In genomic region chr8:110522985-110523384, GRCm38 (mm10) we compare ENCODE assay signal across 25 mouse cellular contexts.
DNase-seq lines count a peak whose midpoint lies in the region; ATAC-seq and TF ChIP-seq lines count a peak whose summit lies in the region.
"Had no signal": no experiment of that assay in that cellular context is flagged by ENCODE, and none has a peak within 500 bp of the region (broad histone marks: within the 10 kb centered on the region; RNA-seq: fewer than 3 reads in every experiment).

No protein-coding gene starts in this region.

- H3K4me1 ChIP-seq in embryonic facial prominence, embryonic 15.5 days, result no peaks in the 10 kb centered on the region
- peaks cover 9% of the 10 kb centered on the region; the same call in 1 of the 2 replicates for H3K4me1 ChIP-seq in embryonic facial prominence, embryonic 10.5 days
- peaks cover 69% of the 10 kb centered on the region for H3K4me1 ChIP-seq in E14TG2a.4 (replicated peaks; ENCODE audit: low read depth, low read length)
- H3K4me1 ChIP-seq in ES-E14 (ENCODE audit: control insufficient read depth in 2 of 2, insufficient read depth in 2 of 2, low read length in 2 of 2, poor library complexity in 1 of 2), result peaks cover 12 to 13% of the 10 kb centered on the region in 2 experiments
- H3K4me1 ChIP-seq: forebrain, embryonic 15.5 days; hindbrain, embryonic 12.5 days; hindbrain, embryonic 15.5 days had no signal

- TF ChIP-seq CTCF in E14TG2a.4 (conservative IDR thresholded peaks at IDR 0.05; ENCODE audit: low read length), result no peak

- WGBS in embryonic facial prominence, embryonic 15.5 days, result 67% methylated on average over 15 of the region's 15 CpGs
- WGBS in embryonic facial prominence, embryonic 10.5 days, result 70% methylated on average over 15 of the region's 15 CpGs

- peak; percentile 19; the same call in 1 of the 2 replicates for ATAC-seq in embryonic facial prominence, embryonic 15.5 days (ENCODE audit: insufficient number of reproducible peaks, low FRiP score, low TSS enrichment, low read depth)
- ATAC-seq: forebrain, embryonic 15.5 days; intestine, postnatal 0 days; Patski had no signal

- no peak for DNase-seq in embryonic facial prominence, embryonic 10.5 days (ENCODE audit: low spot score)
- DNase-seq in ES-E14 (ENCODE audit: low read depth, low spot score) (peak; percentile 51), ZHBTc4 (ENCODE audit: low read depth, low spot score) (peak; percentile 92)
- no peak for DNase-seq in kidney, postnatal 25 days
- DNase-seq in cerebellum, adult 11 months, result no peak
- no peak for DNase-seq in adrenal gland, postnatal 36 days
- DNase-seq: adrenal gland, postnatal 10 days; cerebellum, adult 11-12 months; cerebellum, adult 8-10 months; cerebellum, postnatal 10 days; cerebellum, postnatal 36 days; embryo, embryonic 11 days; gastrocnemius, postnatal 25 days; heart, adult 2 months; heart, postnatal 14 days had no signal

- H3K27me3 ChIP-seq in embryonic facial prominence, embryonic 15.5 days, result no peaks in the 10 kb centered on the region
- H3K27me3 ChIP-seq in embryonic facial prominence, embryonic 10.5 days (replicated peaks; ENCODE audit: low read depth, poor library complexity, severe bottlenecking), result no peaks in the 10 kb centered on the region
- H3K27me3 ChIP-seq in E14TG2a.4 (ENCODE audit: insufficient read depth, low read length), result no peaks in the 10 kb centered on the region
- H3K27me3 ChIP-seq: forebrain, embryonic 15.5 days; heart, embryonic 13.5 days; hindbrain, embryonic 12.5 days; hindbrain, embryonic 15.5 days had no signal

- no peaks in the 10 kb centered on the region for H3K36me3 ChIP-seq in embryonic facial prominence, embryonic 15.5 days
- no peaks in the 10 kb centered on the region for H3K36me3 ChIP-seq in embryonic facial prominence, embryonic 10.5 days (replicated peaks)
- H3K36me3 ChIP-seq in E14TG2a.4 (ENCODE audit: insufficient read depth, low read length) (peaks cover 2% of the 10 kb centered on the region; the same call in 1 of the 2 replicates), ES-E14 (ENCODE audit: control insufficient read depth, insufficient read depth, low read length, poor library complexity, severe bottlenecking) (no peaks in the 10 kb centered on the region)
- H3K36me3 ChIP-seq: forebrain, embryonic 15.5 days; G1E; heart, embryonic 10.5 days; heart, embryonic 13.5 days; hindbrain, embryonic 12.5 days; hindbrain, embryonic 15.5 days had no signal

- H3K27ac ChIP-seq in embryonic facial prominence, embryonic 15.5 days (replicated peaks), result no peak overlapping the region
- H3K27ac ChIP-seq in embryonic facial prominence, embryonic 10.5 days (replicated peaks), result no peak overlapping the region
- peak overlapping the region; percentile 53; the same call in 1 of the 2 replicates for H3K27ac ChIP-seq in ES-E14 (ENCODE audit: insufficient read depth, low read depth, low read length, poor library complexity, severe bottlenecking)
- H3K27ac ChIP-seq: forebrain, embryonic 15.5 days; heart, adult 2 months; heart, embryonic 10.5 days; heart, embryonic 13.5 days; hindbrain, embryonic 12.5 days; hindbrain, embryonic 15.5 days had no signal

- no peak overlapping the region for H3K4me3 ChIP-seq in embryonic facial prominence, embryonic 15.5 days (replicated peaks)
- H3K4me3 ChIP-seq in embryonic facial prominence, embryonic 10.5 days, result no peak overlapping the region
- H3K4me3 ChIP-seq in E14TG2a.4 (replicated peaks; ENCODE audit: low read length), result peak overlapping the region; percentile 55
- H3K4me3 ChIP-seq in ES-E14 (ENCODE audit: insufficient read depth in 1 of 2, low read depth in 1 of 2, low read length in 2 of 2, poor library complexity in 1 of 2, severe bottlenecking in 1 of 2), result peak overlapping the region; percentile 22 to 37
- H3K4me3 ChIP-seq: forebrain, embryonic 15.5 days; heart, adult 2 months; heart, embryonic 10.5 days; heart, embryonic 13.5 days; hindbrain, embryonic 12.5 days; hindbrain, embryonic 15.5 days had no signal

- in situ Hi-C loops in ES-E14 (cut with MboI; ENCODE audit: low sequenced_read_pairs in 2 of 2, unreplicated experiment in 2 of 2), result no loop called here

- H3K9me3 ChIP-seq in embryonic facial prominence, embryonic 15.5 days (replicated peaks), result no peaks in the 10 kb centered on the region
- H3K9me3 ChIP-seq in embryonic facial prominence, embryonic 10.5 days, result no peaks in the 10 kb centered on the region
- H3K9me3 ChIP-seq in E14TG2a.4 (ENCODE audit: low read length), result no peaks in the 10 kb centered on the region
- no peaks in the 10 kb centered on the region for H3K9me3 ChIP-seq in ES-E14 (ENCODE audit: control insufficient read depth, insufficient read depth, low read depth, low read length)
- H3K9me3 ChIP-seq: forebrain, embryonic 15.5 days; heart, embryonic 10.5 days; heart, embryonic 13.5 days; hindbrain, embryonic 12.5 days; hindbrain, embryonic 15.5 days had no signal

- H3K4me2 ChIP-seq in embryonic facial prominence, embryonic 15.5 days (replicated peaks), result no peak overlapping the region
- H3K4me2 ChIP-seq: forebrain, embryonic 15.5 days; heart, embryonic 13.5 days; hindbrain, embryonic 12.5 days; hindbrain, embryonic 15.5 days had no signal

- no peak overlapping the region for H3K9ac ChIP-seq in embryonic facial prominence, embryonic 15.5 days
- H3K9ac ChIP-seq in ES-E14 (ENCODE audit: insufficient read depth, low read depth, low read length, poor library complexity, severe bottlenecking), result peak overlapping the region; percentile 44; the same call in 1 of the 2 replicates
- H3K9ac ChIP-seq: forebrain, embryonic 15.5 days; heart, embryonic 13.5 days; hindbrain, embryonic 12.5 days; hindbrain, embryonic 15.5 days had no signal

TF ChIP-seq in ES-E14, 5 proteins besides CTCF, POLR2A, EP300 and RAD21:
- TF ChIP-seq MAFK (IDR thresholded peaks at IDR 0.05; ENCODE audit: insufficient read depth, low read depth, low read length) (no peak), HCFC1 (IDR thresholded peaks at IDR 0.05; ENCODE audit: borderline replicate concordance, insufficient read depth, low read length) (no peak), ZC3H11A (IDR thresholded peaks at IDR 0.05; ENCODE audit: borderline replicate concordance, low read depth, low read length) (no peak), CHD2 (IDR thresholded peaks at IDR 0.05; ENCODE audit: low read depth, low read length) (no peak), ZNF384 (IDR thresholded peaks at IDR 0.05; ENCODE audit: low read depth, low read length) (no peak)

Comparison
In these comparisons a context has a peak if more than half of its experiments do, and no peak if none do; other contexts are left out.
1. H3K4me3 ChIP-seq: peak in E14TG2a.4 (single experiment) and ES-E14 (2 of 2); none in embryonic facial prominence, embryonic 15.5 days (single experiment) and embryonic facial prominence, embryonic 10.5 days (single experiment).
2. DNase-seq: peak in ES-E14 (single experiment) and ZHBTc4 (single experiment); none in embryonic facial prominence, embryonic 10.5 days (single experiment), kidney, postnatal 25 days (0 of 2), cerebellum, adult 11 months (single experiment) and adrenal gland, postnatal 36 days (0 of 2).